Mouse (Mus musculus) CD4-positive, CD25-positive, alpha-beta regulatory T cell, adult 2 months (primary cell): Measurements from ENCODE around the gene Itm2c.

Experiments
- DNase-seq: peaks from one replicate; pipeline ENCODE4 v3.0.0-alpha.2; 2012; ENCODE audit warnings: low read depth, low spot score

The Itm2c gene

GRCm38 (mm10) chr1:85899388-85899761 lies 5.3 kb downstream of the Itm2c start:
- no peak for DNase-seq

GRCm38 (mm10) chr1:85900521-85901333 lies 6.6 kb downstream of the Itm2c start:
- DNase-seq, result no peak

GRCm38 (mm10) chr1:85901516-85902107 lies 7.5 kb downstream of the Itm2c start:
- DNase-seq, result no peak

GRCm38 (mm10) chr1:85902108-85902561 lies 8.1 kb downstream of the Itm2c start:
- no peak for DNase-seq

GRCm38 (mm10) chr1:85906892-85907291 lies 12.8 kb downstream of the Itm2c start:
- no peak for DNase-seq

GRCm38 (mm10) chr1:85908754-85909590 lies 14.9 kb downstream of the Itm2c start:
- no peak for DNase-seq

GRCm38 (mm10) chr1:85913078-85913755 lies 19.1 kb downstream of the Itm2c start:
- DNase-seq, result no peak

GRCm38 (mm10) chr1:85915890-85916289 lies 21.8 kb downstream of the Itm2c start:
- DNase-seq, result no peak

GRCm38 (mm10) chr1:85916830-85917450 lies 22.9 kb downstream of the Itm2c start:
- DNase-seq, result no peak

GRCm38 (mm10) chr1:85919621-85920020 lies 25.5 kb downstream of the Itm2c start:
- DNase-seq, result peak; percentile 22

- DNase-seq, result no peak
Measured at GRCm38 (mm10) chr1:85921725-85922124, 27.6 kb downstream of the Itm2c start.

GRCm38 (mm10) chr1:85922127-85922864 lies 28.2 kb downstream of the Itm2c start:
- no peak for DNase-seq

GRCm38 (mm10) chr1:85922865-85923211 lies 28.8 kb downstream of the Itm2c start:
- no peak for DNase-seq

GRCm38 (mm10) chr1:85925183-85925582 lies 31.1 kb downstream of the Itm2c start:
- no peak for DNase-seq

GRCm38 (mm10) chr1:85928057-85928687 lies 34.1 kb downstream of the Itm2c start, which contains the start of gene 4933407L21Rik:
TSS of gene 4933407L21Rik (plus strand) at chr1:85928483.
- DNase-seq, result no peak

- DNase-seq, result no peak
Measured at GRCm38 (mm10) chr1:85928688-85929065, 34.6 kb downstream of the Itm2c start.

- DNase-seq, result no peak
Measured at GRCm38 (mm10) chr1:85929406-85929805, 35.3 kb downstream of the Itm2c start.

- no peak for DNase-seq
Measured at GRCm38 (mm10) chr1:85931170-85931569, 37.1 kb downstream of the Itm2c start.

GRCm38 (mm10) chr1:85933226-85933625 lies 39.1 kb downstream of the Itm2c start:
- DNase-seq, result no peak
